Mouse (Mus musculus) forebrain, embryonic 11.5 days (tissue): ENCODE measurements at regions not wholly inside any gene's neighbourhood (a gene's known extent, or its start where the extent isn't known, plus 50 kb on each side); places are given as distances from the start of the nearest gene placed in this dataset.

ENCODE experiments used
- ATAC-seq: fragments of 200-750 bp; cut with Nextera tagmentation; replicated peaks from 2 replicates; pipeline ENCODE4 v1.8.0; 2017; ENCODE audit warnings: moderate TSS enrichment; ENCODE audit not compliant: low FRiP score
- DNase-seq: peaks from one replicate; pipeline ENCODE4 v3.0.0-alpha.2; 2017; ENCODE audit warnings: low spot score
- H3K27ac ChIP-seq: fragments of 300-500 bp; sonication (generic); 2 replicates; pipeline ENCODE4 v1.5.1; 2014; ENCODE audit warnings: low read depth, low read length
- H3K27me3 ChIP-seq: fragments of 300-500 bp; sonication (generic); 2 replicates; pipeline ENCODE4 v1.6.1; 2014; ENCODE audit warnings: mild to moderate bottlenecking, low read length, mixed read lengths; ENCODE audit not compliant: control insufficient read depth, insufficient read depth
- H3K36me3 ChIP-seq: fragments of 300-500 bp; sonication (generic); 2 replicates; pipeline ENCODE4 v1.6.1; 2014; ENCODE audit warnings: mild to moderate bottlenecking, low read length, moderate library complexity, mixed read lengths; ENCODE audit not compliant: control insufficient read depth, insufficient read depth
- H3K4me1 ChIP-seq: fragments of 300-500 bp; sonication (generic); replicated peaks from 2 replicates; pipeline ENCODE4 v1.6.1; 2014; ENCODE audit warnings: low read length, mixed read lengths; ENCODE audit not compliant: control insufficient read depth, insufficient read depth
- H3K4me2 ChIP-seq: fragments of 300-500 bp; sonication (generic); 2 replicates; pipeline ENCODE4 v1.6.1; 2014; ENCODE audit warnings: low read depth, mild to moderate bottlenecking, low read length, moderate library complexity, mixed read lengths; ENCODE audit not compliant: severe bottlenecking
- H3K4me3 ChIP-seq: fragments of 300-500 bp; sonication (generic); 2 replicates; pipeline ENCODE4 v1.5.1; 2014; ENCODE audit warnings: low read depth, low read length
- H3K9ac ChIP-seq: fragments of 300-500 bp; sonication (generic); 2 replicates; pipeline ENCODE4 v1.6.1; 2014; ENCODE audit warnings: low read length
- H3K9me3 ChIP-seq: fragments of 300-500 bp; sonication (generic); 2 replicates; pipeline ENCODE4 v1.6.1; 2016; ENCODE audit warnings: low read length, mixed read lengths; ENCODE audit not compliant: control insufficient read depth
- WGBS: fragments of 180-500 bp; shearing (Covaris S2); extraction: QIAGEN DNeasy Blood & Tissue Kit; methylation state at CpG from one replicate; pipeline ENCODE4 v1.1.7; 2014; 5-methylcytosine and 5-hydroxymethylcytosine counted together

GRCm38 (mm10) chr10:99534237-99534636 lies 225.2 kb downstream of the Csl start:
- H3K27ac ChIP-seq, result no peak overlapping the region
- H3K4me1 ChIP-seq, result peaks cover 5% of the 10 kb centered on the region; the same call in 1 of the 2 replicates
- no peaks in the 10 kb centered on the region for H3K9me3 ChIP-seq
- no peak for DNase-seq
- H3K27me3 ChIP-seq, result no peaks in the 10 kb centered on the region
- no peaks in the 10 kb centered on the region for H3K36me3 ChIP-seq
- 81% methylated on average over 7 of the region's 7 CpGs for WGBS
- H3K9ac ChIP-seq, result no peak overlapping the region
- no peak overlapping the region for H3K4me2 ChIP-seq
- H3K4me3 ChIP-seq, result no peak overlapping the region
- no peak for ATAC-seq

GRCm38 (mm10) chr10:99538639-99539038 lies 220.8 kb downstream of the Csl start:
- no peak overlapping the region for H3K9ac ChIP-seq
- H3K4me1 ChIP-seq, result no peaks in the 10 kb centered on the region
- no peak overlapping the region for H3K4me2 ChIP-seq
- H3K27me3 ChIP-seq, result no peaks in the 10 kb centered on the region
- ATAC-seq, result no peak
- no peaks in the 10 kb centered on the region for H3K9me3 ChIP-seq
- H3K36me3 ChIP-seq, result no peaks in the 10 kb centered on the region
- WGBS, result 69% methylated on average over 5 of the region's 5 CpGs
- no peak for DNase-seq
- H3K4me3 ChIP-seq, result no peak overlapping the region
- no peak overlapping the region for H3K27ac ChIP-seq

- Histone ChIP-seq H3K4me1 (no peaks in the 10 kb centered on the region), H3K9ac (no peak overlapping the region), H3K4me3 (no peak overlapping the region), H3K27me3 (no peaks in the 10 kb centered on the region), H3K27ac (no peak overlapping the region), H3K4me2 (no peak overlapping the region), H3K9me3 (no peaks in the 10 kb centered on the region), H3K36me3 (no peaks in the 10 kb centered on the region)
- 81% methylated on average over 4 of the region's 4 CpGs for WGBS
- ATAC-seq (no peak), DNase-seq (no peak)
These were observed 207.1 kb downstream of the Csl start for GRCm38 (mm10) chr10:99552373-99552772.

GRCm38 (mm10) chr10:99552836-99553540 lies 206.5 kb downstream of the Csl start:
- Histone ChIP-seq H3K9me3 (no peaks in the 10 kb centered on the region), H3K36me3 (no peaks in the 10 kb centered on the region), H3K4me1 (no peaks in the 10 kb centered on the region), H3K27me3 (no peaks in the 10 kb centered on the region), H3K27ac (no peak overlapping the region), H3K9ac (no peak overlapping the region), H3K4me2 (no peak overlapping the region), H3K4me3 (no peak overlapping the region)
- no peak for ATAC-seq
- 90% methylated on average over 12 of the region's 12 CpGs for WGBS
- no peak for DNase-seq

GRCm38 (mm10) chr10:99555021-99555420 lies 204.4 kb downstream of the Csl start:
- no peaks in the 10 kb centered on the region for H3K9me3 ChIP-seq
- DNase-seq (no peak), ATAC-seq (no peak)
- no peak overlapping the region for H3K9ac ChIP-seq
- H3K27me3 ChIP-seq, result no peaks in the 10 kb centered on the region
- no peak overlapping the region for H3K27ac ChIP-seq
- no peak overlapping the region for H3K4me3 ChIP-seq
- H3K4me2 ChIP-seq, result no peak overlapping the region
- H3K4me1 ChIP-seq, result no peaks in the 10 kb centered on the region
- H3K36me3 ChIP-seq, result no peaks in the 10 kb centered on the region
- WGBS, result 89% methylated on average over 2 of the region's 2 CpGs

GRCm38 (mm10) chr10:99555658-99556352 lies 203.7 kb downstream of the Csl start:
- Histone ChIP-seq H3K9ac (no peak overlapping the region), H3K36me3 (no peaks in the 10 kb centered on the region), H3K4me1 (no peaks in the 10 kb centered on the region), H3K27me3 (no peaks in the 10 kb centered on the region), H3K4me2 (no peak overlapping the region), H3K27ac (no peak overlapping the region), H3K9me3 (no peaks in the 10 kb centered on the region), H3K4me3 (no peak overlapping the region)
- 74% methylated on average over 12 of the region's 12 CpGs for WGBS
- DNase-seq (no peak), ATAC-seq (no peak)

GRCm38 (mm10) chr10:99556353-99557036 lies 203.0 kb downstream of the Csl start:
- no peak for ATAC-seq
- Histone ChIP-seq H3K27ac (no peak overlapping the region), H3K36me3 (no peaks in the 10 kb centered on the region), H3K27me3 (no peaks in the 10 kb centered on the region), H3K4me2 (no peak overlapping the region), H3K4me1 (no peaks in the 10 kb centered on the region), H3K9me3 (no peaks in the 10 kb centered on the region), H3K4me3 (no peak overlapping the region), H3K9ac (no peak overlapping the region)
- no peak for DNase-seq
- WGBS, result 76% methylated on average over 11 of the region's 11 CpGs

GRCm38 (mm10) chr10:99558656-99559055 lies 200.8 kb downstream of the Csl start:
- DNase-seq (no peak), ATAC-seq (no peak)
- no peaks in the 10 kb centered on the region for H3K27me3 ChIP-seq
- WGBS, result 82% methylated on average over 5 of the region's 5 CpGs
- H3K4me3 ChIP-seq, result no peak overlapping the region
- no peaks in the 10 kb centered on the region for H3K4me1 ChIP-seq
- no peak overlapping the region for H3K4me2 ChIP-seq
- H3K27ac ChIP-seq, result no peak overlapping the region
- H3K36me3 ChIP-seq, result no peaks in the 10 kb centered on the region
- H3K9me3 ChIP-seq, result no peaks in the 10 kb centered on the region
- H3K9ac ChIP-seq, result no peak overlapping the region
